Mouse (Mus musculus) brain, embryonic 14.5 days (tissue): ENCODE measurements around the gene Rln1.

Experiments used
- CTCF ChIP-seq: fragments of 200-500 bp; IDR thresholded peaks from 2 replicates; pipeline ENCODE4 v1.5.1; 2012; ENCODE audit warnings: inconsistent platforms, mild to moderate bottlenecking, moderate library complexity, borderline replicate concordance; ENCODE audit not compliant: insufficient read depth, insufficient read length; ENCODE audit errors: extremely low read depth
- POLR2A ChIP-seq: fragments of 200-500 bp; IDR thresholded peaks from 2 replicates; pipeline ENCODE4 v1.6.1; 2012; ENCODE audit warnings: mild to moderate bottlenecking, inconsistent platforms, borderline replicate concordance; ENCODE audit not compliant: poor library complexity, insufficient read depth, insufficient read length, severe bottlenecking; ENCODE audit errors: extremely low read depth

DNA sequence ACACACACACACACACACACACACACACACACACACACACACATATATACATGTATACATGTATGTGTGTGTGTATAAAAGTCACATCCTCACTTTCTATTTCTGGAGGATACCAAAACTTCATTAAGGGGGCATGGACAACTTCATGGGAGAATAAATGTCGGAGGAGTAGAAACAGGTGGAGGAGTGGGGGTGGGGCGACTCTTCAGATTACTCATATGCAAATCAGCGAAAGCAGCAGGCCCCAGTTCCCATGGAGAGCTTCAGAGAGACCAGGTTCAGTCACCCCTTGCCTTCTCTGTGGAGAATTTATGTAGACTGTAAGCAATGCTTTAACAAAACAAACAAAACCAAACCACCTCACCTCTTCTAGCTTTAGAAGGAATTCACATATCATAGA lies 30.6 kb upstream of the Rln1 start:
- TF ChIP-seq CTCF (no peak), POLR2A (no peak)
